Mouse (Mus musculus) intestine, embryonic 14.5 days (tissue): ENCODE results near the gene Wdr35. TPM values are rescaled to one million over a fixed set of nuclear protein-coding genes. Genes with fewer than 3 reads are reported as not detected.
A peak's percentile ranks its signal among the peaks of the same experiment; 100 is the strongest.

Source experiments
- ATAC-seq: fragments of 200-750 bp; cut with Nextera tagmentation; replicated peaks from 2 replicates; pipeline ENCODE4 v1.8.0; 2017; ENCODE audit warnings: low read depth, moderate number of reproducible peaks, moderate TSS enrichment, moderate library complexity; ENCODE audit not compliant: low FRiP score, low TSS enrichment
- DNase-seq: peaks from one replicate; pipeline ENCODE4 v3.0.0-alpha.2; 2018; ENCODE audit warnings: low spot score
- H3K27ac ChIP-seq: fragments of 300-500 bp; sonication (generic); 2 replicates; pipeline ENCODE4 v1.5.1; 2014; ENCODE audit warnings: low read depth, mild to moderate bottlenecking, control low read depth
- H3K27me3 ChIP-seq: fragments of 300-500 bp; sonication (generic); replicated peaks from 2 replicates; pipeline ENCODE4 v1.6.1; 2014; ENCODE audit warnings: low read length, control low read depth; ENCODE audit not compliant: control insufficient read depth, insufficient read depth
- H3K36me3 ChIP-seq: fragments of 300-500 bp; sonication (generic); 2 replicates; pipeline ENCODE4 v1.6.1; 2014; ENCODE audit warnings: low read length, control low read depth; ENCODE audit not compliant: control insufficient read depth, insufficient read depth
- H3K4me1 ChIP-seq: fragments of 300-500 bp; sonication (generic); replicated peaks from 2 replicates; pipeline ENCODE4 v1.6.1; 2014; ENCODE audit warnings: low read length, control low read depth, mixed read lengths; ENCODE audit not compliant: control insufficient read depth, insufficient read depth
- H3K4me2 ChIP-seq: fragments of 300-500 bp; sonication (generic); 2 replicates; pipeline ENCODE4 v1.6.1; 2014; ENCODE audit warnings: low read length
- H3K4me3 ChIP-seq: fragments of 300-500 bp; sonication (generic); 2 replicates; pipeline ENCODE4 v1.5.1; 2014; ENCODE audit warnings: low read depth, low read length, control low read depth, mixed read lengths
- H3K9ac ChIP-seq: fragments of 300-500 bp; sonication (generic); 2 replicates; pipeline ENCODE4 v1.6.1; 2014; ENCODE audit warnings: mild to moderate bottlenecking, low read length
- H3K9me3 ChIP-seq: fragments of 300-500 bp; sonication (generic); 2 replicates; pipeline ENCODE4 v1.6.1; 2016; ENCODE audit warnings: low read length, control low read depth; ENCODE audit not compliant: control insufficient read depth
- WGBS: fragments of 180-500 bp; shearing (Covaris S2); extraction: QIAGEN DNeasy Blood & Tissue Kit; methylation state at CpG from one replicate; pipeline ENCODE4 v1.1.7; 2014; 5-methylcytosine and 5-hydroxymethylcytosine counted together
- polyA plus RNA-seq: library from polyadenylated mRNA; unstranded; fragments of >200 nt; fragmentation: Nextera tagmentation; extraction: Ambion mirVana; gene quantifications from 2 replicates; pipeline ENCODE4 v1.2.1, GENCODE M21; 2014

The Wdr35 gene
- polyA plus RNA-seq, 1 experiment from 2014 or later, result 13.2 TPM

- H3K4me3 ChIP-seq, result no peak overlapping the region
- WGBS, result 22% methylated on average over 6 of the region's 6 CpGs
- H3K36me3 ChIP-seq, result no peaks in the 10 kb centered on the region
- H3K4me1 ChIP-seq, result 0 out of 2 replicates have a peak, but pooled peaks cover 5% of the 10 kb centered on the region
- H3K27ac ChIP-seq, result no peak overlapping the region
- no peaks in the 10 kb centered on the region for H3K9me3 ChIP-seq
- no peak overlapping the region for H3K9ac ChIP-seq
- no peaks in the 10 kb centered on the region for H3K27me3 ChIP-seq
- H3K4me2 ChIP-seq, result no peak overlapping the region
- ATAC-seq (no peak), DNase-seq (no peak)
Measured at GRCm38 (mm10) chr12:9050824-9051223, 77.1 kb downstream of the Wdr35 start.

GRCm38 (mm10) chr12:9052075-9052829 lies 78.6 kb downstream of the Wdr35 start:
- Histone ChIP-seq H3K4me2 (no peak overlapping the region), H3K36me3 (no peaks in the 10 kb centered on the region)

GRCm38 (mm10) chr12:9053345-9053744 lies 79.7 kb downstream of the Wdr35 start:
- no peak for DNase-seq
- no peak for ATAC-seq
- no peaks in the 10 kb centered on the region for H3K27me3 ChIP-seq
- H3K9me3 ChIP-seq, result no peaks in the 10 kb centered on the region
- H3K27ac ChIP-seq, result no peak overlapping the region
- no peak overlapping the region for H3K4me2 ChIP-seq
- WGBS, result 49% methylated on average over 7 of the region's 7 CpGs
- H3K9ac ChIP-seq, result no peak overlapping the region
- H3K4me3 ChIP-seq, result no peak overlapping the region
- H3K36me3 ChIP-seq, result no peaks in the 10 kb centered on the region
- 0 out of 2 replicates have a peak, but pooled peaks cover 5% of the 10 kb centered on the region for H3K4me1 ChIP-seq

More at GRCm38 (mm10) chr12:9052075-9052829, 78.6 kb downstream of the Wdr35 start:
- 62% methylated on average over 8 of the region's 8 CpGs for WGBS
- Histone ChIP-seq H3K27me3 (no peaks in the 10 kb centered on the region), H3K9ac (no peak overlapping the region), H3K9me3 (no peaks in the 10 kb centered on the region), H3K4me3 (no peak overlapping the region), H3K4me1 (0 out of 2 replicates have a peak, but pooled peaks cover 5% of the 10 kb centered on the region), H3K27ac (no peak overlapping the region)
- ATAC-seq, result peak; percentile 89
- peak; percentile 91 for DNase-seq

- Histone ChIP-seq H3K9me3 (no peaks in the 10 kb centered on the region), H3K4me2 (no peak overlapping the region), H3K27ac (no peak overlapping the region), H3K27me3 (no peaks in the 10 kb centered on the region), H3K4me1 (0 out of 2 replicates have a peak, but pooled peaks cover 5% of the 10 kb centered on the region), H3K4me3 (no peak overlapping the region), H3K9ac (no peak overlapping the region), H3K36me3 (no peaks in the 10 kb centered on the region)
- no peak for DNase-seq
- no peak for ATAC-seq
- WGBS, result 71% methylated on average over 2 of the region's 2 CpGs
Measured at GRCm38 (mm10) chr12:9054012-9054411, 80.3 kb downstream of the Wdr35 start.

GRCm38 (mm10) chr12:9055269-9055668 lies 81.6 kb downstream of the Wdr35 start:
- Histone ChIP-seq H3K9ac (no peak overlapping the region), H3K36me3 (no peaks in the 10 kb centered on the region), H3K4me2 (no peak overlapping the region), H3K9me3 (no peaks in the 10 kb centered on the region), H3K27ac (no peak overlapping the region), H3K4me1 (0 out of 2 replicates have a peak, but pooled peaks cover 5% of the 10 kb centered on the region), H3K27me3 (no peaks in the 10 kb centered on the region), H3K4me3 (no peak overlapping the region)
- ATAC-seq (no peak), DNase-seq (no peak)
- WGBS, result 36% methylated on average over 11 of the region's 11 CpGs

GRCm38 (mm10) chr12:9059502-9059901 lies 85.8 kb downstream of the Wdr35 start:
- H3K9me3 ChIP-seq, result no peaks in the 10 kb centered on the region
- ATAC-seq (no peak), DNase-seq (no peak)
- H3K36me3 ChIP-seq, result no peaks in the 10 kb centered on the region
- H3K27me3 ChIP-seq, result no peaks in the 10 kb centered on the region
- no peak overlapping the region for H3K27ac ChIP-seq
- no peak overlapping the region for H3K9ac ChIP-seq
- H3K4me2 ChIP-seq, result no peak overlapping the region
- H3K4me1 ChIP-seq, result 0 out of 2 replicates have a peak, but pooled peaks cover 5% of the 10 kb centered on the region
- H3K4me3 ChIP-seq, result no peak overlapping the region
- WGBS, result 85% methylated on average over 3 of the region's 3 CpGs

GRCm38 (mm10) chr12:9059965-9060364 lies 86.3 kb downstream of the Wdr35 start:
- Histone ChIP-seq H3K36me3 (no peaks in the 10 kb centered on the region), H3K27ac (no peak overlapping the region), H3K4me2 (no peak overlapping the region), H3K9ac (no peak overlapping the region), H3K9me3 (no peaks in the 10 kb centered on the region), H3K4me3 (no peak overlapping the region), H3K4me1 (0 out of 2 replicates have a peak, but pooled peaks cover 5% of the 10 kb centered on the region), H3K27me3 (no peaks in the 10 kb centered on the region)
- ATAC-seq (no peak), DNase-seq (no peak)
- 84% methylated on average over 9 of the region's 9 CpGs for WGBS

- H3K4me3 ChIP-seq, result no peak overlapping the region
- H3K4me1 ChIP-seq, result no peaks in the 10 kb centered on the region
- H3K9me3 ChIP-seq, result peaks cover 2% of the 10 kb centered on the region; the same call in 1 of the 2 replicates
- H3K36me3 ChIP-seq, result no peaks in the 10 kb centered on the region
- no peak overlapping the region for H3K4me2 ChIP-seq
- H3K27ac ChIP-seq, result no peak overlapping the region
- WGBS, result 80% methylated on average over 6 of the region's 6 CpGs
- ATAC-seq (no peak), DNase-seq (no peak)
- H3K9ac ChIP-seq, result no peak overlapping the region
- H3K27me3 ChIP-seq, result no peaks in the 10 kb centered on the region
Measured at GRCm38 (mm10) chr12:9063611-9064010, 89.9 kb downstream of the Wdr35 start.

- Histone ChIP-seq H3K36me3 (no peaks in the 10 kb centered on the region), H3K4me2 (no peak overlapping the region), H3K9me3 (peaks cover 2% of the 10 kb centered on the region; the same call in 1 of the 2 replicates), H3K4me3 (no peak overlapping the region), H3K4me1 (no peaks in the 10 kb centered on the region), H3K27me3 (no peaks in the 10 kb centered on the region), H3K9ac (no peak overlapping the region), H3K27ac (no peak overlapping the region)
- no peak for ATAC-seq
- no peak for DNase-seq
- 87% methylated on average over 1 of the region's 1 CpGs for WGBS
Measured at GRCm38 (mm10) chr12:9071058-9071457, 97.4 kb downstream of the Wdr35 start.
